Mouse (Mus musculus) B cell, adult 62 days (primary cell): ENCODE data around the gene 9130023H24Rik. TPM values are rescaled to one million over a fixed set of nuclear protein-coding genes. Genes with fewer than 3 reads are reported as not detected.

ENCODE experiments used
- total RNA-seq: library from RNA; stranded (reverse); gene quantifications from 4 replicates; pipeline ENCODE4 v1.2.4, GENCODE M21; 2023

The 9130023H24Rik gene
- 4.6 to 6.0 TPM (median 5.6 TPM) in 4 replicates for total RNA-seq

DNA sequence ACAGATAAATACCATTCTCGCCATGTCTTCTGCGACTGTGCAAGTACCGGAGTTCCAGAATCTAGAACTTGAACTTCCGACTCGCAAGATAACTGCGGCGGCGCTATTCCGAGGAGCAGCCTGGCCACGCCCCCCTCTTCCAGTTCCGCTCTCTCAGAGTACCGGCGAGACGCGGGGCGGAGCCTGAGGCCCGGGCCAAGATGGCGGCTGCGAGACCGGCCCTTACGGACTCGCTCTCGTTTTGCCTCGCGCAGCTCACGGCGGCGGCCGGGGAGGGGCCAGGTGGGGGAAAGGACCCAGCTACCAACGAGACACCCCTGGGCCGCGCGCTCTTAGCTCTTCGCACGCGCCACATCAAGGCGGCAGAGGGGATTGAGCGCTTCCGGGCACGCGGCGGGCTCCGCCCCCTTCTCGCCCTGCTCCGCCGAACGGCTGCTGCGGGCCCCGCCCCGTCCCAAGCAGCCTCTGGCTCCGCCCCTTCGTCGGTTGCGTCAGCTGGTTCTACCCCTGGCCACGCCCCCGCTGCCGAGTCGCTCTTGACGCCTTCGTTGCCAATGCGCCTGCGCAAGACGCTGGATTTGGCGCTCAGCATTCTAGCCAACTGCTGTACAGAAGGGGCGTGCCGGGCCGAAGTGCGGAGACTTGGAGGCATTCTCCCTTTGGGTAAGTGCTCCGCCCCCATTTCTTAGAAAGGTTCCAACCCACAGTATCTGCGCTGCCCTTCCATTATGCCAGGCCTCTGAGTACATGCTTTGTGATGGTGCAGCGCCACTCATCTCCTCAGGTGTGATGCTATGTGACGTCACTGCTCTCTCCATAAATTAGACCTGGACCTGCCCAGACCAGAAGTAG, at the start of gene 9130023H24Rik:
TSS of gene 9130023H24Rik (minus strand) at position 105 of the 852 bp plus-strand sequence.

DNA sequence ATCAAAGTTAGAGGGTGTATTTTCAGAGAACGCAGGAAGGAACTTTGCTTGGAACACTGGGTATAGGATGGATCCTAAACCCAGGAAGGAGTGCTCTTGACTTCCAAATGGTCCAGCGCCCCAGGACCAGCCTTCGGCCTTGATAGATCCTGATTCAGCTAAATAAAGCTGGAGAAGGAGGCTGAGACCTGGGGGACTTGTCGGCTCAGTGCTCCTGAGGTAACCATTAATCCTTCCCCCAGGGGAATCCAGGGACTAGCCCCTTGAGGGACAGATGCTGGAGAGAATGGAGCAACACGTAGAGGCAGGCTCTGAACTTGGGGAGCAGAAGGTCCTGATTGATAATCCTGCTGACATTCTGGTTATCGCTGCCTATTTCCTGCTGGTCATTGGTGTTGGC, 27.6 kb upstream of the 9130023H24Rik start, which contains the start of gene Slc5a2:
TSS of gene Slc5a2 (plus strand) at position 247 of the 400 bp plus-strand sequence.

DNA sequence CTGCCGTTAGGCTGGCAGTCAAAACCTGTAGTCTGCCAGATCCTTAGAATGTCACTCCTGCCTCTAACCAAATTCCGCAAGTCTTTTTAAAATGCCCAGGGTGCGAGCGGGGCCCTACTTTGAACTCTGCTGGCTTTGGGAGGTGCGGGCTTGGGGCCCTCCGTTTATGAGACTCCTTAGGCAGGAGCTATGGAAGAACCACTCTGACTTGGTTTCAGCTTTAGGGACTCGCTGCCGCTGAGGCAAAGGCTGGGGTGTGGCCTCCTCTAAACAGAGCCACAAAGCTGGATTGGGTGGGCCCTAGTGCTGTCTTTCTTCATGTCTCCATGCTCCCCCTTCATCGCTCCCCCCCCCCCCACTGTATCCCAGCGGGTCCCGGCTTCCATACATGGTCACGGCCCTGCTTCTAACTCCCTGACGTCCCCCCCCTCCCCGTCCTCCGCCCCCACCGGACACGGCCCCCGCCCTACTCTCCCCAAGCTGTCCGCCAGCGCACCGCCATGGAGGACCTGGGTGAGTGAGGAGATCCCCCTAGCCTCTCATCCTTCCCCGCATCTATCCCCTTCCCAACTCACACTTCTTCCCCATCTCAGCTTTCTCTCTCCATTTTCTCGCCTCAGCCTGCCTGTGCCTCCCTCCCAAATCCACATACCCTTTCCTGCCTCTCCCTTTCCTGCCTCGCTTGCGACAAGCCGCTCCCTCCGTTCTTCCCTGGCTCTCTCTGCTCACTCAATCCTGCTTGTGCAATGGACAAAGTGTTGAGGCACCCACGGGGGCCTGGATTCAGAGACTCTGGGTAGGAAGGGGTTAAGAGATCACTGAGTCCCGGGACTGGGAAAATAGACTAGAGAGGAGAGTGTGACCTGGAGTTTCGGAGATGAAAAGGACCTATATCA, 8.9 kb upstream of the 9130023H24Rik start, which contains the start of gene Tgfb1i1:
TSS of gene Tgfb1i1 (plus strand) at position 317 of the 896 bp plus-strand sequence.

DNA sequence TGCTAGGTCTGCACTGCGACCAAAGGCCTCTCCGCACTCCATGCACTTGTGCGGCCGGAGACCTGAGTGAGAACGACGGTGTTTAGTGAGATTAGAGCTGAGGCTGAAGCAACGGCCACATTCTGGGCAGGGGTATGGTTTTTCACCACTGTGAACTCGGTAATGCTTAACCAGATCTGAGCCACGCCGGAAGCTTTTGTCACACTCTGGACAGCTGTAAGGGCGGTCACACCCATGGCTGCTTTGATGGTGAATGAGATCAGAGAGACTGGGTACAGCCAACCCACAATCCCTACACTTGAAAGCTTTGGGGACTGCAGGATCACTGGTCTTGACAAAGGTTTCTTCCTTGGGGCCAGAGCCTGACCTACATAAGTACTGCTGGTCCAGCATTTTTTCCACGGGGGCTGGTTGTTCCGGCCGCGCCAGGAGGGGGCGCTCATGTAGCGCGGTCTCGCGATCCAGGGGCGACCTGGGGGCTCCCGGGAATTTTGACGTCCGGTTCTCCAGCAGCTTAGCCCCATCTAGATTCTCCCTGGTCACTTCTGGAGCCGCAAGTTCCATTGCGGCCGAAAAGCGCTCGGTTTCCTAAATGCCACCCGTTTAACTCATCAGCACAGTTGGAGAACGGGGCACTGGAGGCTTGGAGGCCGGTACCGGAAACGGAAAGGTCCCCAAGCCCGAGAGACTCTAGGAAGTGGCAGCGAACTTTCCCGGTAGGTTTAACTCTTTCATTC, 807 bp downstream of the 9130023H24Rik start, which contains the start of gene Armc5:
TSS of gene Armc5 (plus strand) at position 487 of the 737 bp plus-strand sequence.

DNA sequence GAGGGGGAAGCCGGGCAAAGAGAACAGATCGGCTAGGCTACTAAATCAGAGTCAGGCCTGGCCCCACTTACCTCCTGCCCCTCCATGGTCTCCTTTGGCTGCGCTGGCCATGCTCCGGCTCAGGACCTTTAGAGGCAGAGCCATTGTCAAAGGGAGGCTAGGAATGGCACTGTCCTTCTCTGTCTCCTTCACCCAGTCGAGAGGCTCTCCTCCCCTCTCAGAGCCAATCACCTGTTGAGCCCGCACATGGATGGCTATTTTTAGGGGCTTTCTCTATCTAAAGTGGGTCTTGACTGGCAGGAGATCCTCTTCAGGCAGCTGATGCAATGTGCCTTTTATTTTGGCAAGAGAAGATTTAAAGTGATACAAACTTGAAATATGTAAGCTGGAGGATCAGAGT, 31.7 kb downstream of the 9130023H24Rik start, which contains the start of gene Cox6a2:
TSS of gene Cox6a2 (minus strand) at position 236 of the 400 bp plus-strand sequence.

Other genes starting within 250 kb of the 9130023H24Rik start
- 24.0 to 28.8 TPM (median 26.2 TPM) in 4 replicates for gene Pycard, start 244.2 kb downstream of the 9130023H24Rik start, total RNA-seq
- 0.26 to 1.7 TPM (median 1.0 TPM) in 4 replicates for gene Trim72, start 234.1 kb downstream of the 9130023H24Rik start, total RNA-seq
- 1.4 to 2.7 TPM (median 2.1 TPM) in 4 replicates for gene Itgam, start 175.4 kb downstream of the 9130023H24Rik start, total RNA-seq
- gene Gm49368, start 175.3 kb downstream of the 9130023H24Rik start, total RNA-seq = not detected in 4 replicates
- gene Itgax, start 108.5 kb downstream of the 9130023H24Rik start, total RNA-seq = 0.98 to 3.9 TPM (median 1.8 TPM) in 4 replicates
- gene Itgad, start 83.7 kb downstream of the 9130023H24Rik start, total RNA-seq = 3.6 to 4.4 TPM (median 4.1 TPM) in 4 replicates
- not detected in 4 replicates for gene Cox6a2, start 31.6 kb downstream of the 9130023H24Rik start, total RNA-seq
- gene Armc5, start 689 bp downstream of the 9130023H24Rik start, total RNA-seq = 26.3 to 31.1 TPM (median 28.7 TPM) in 4 replicates
- gene Tgfb1i1, start 8.8 kb upstream of the 9130023H24Rik start, total RNA-seq = 1.9 to 3.7 TPM (median 2.5 TPM) in 4 replicates
- not detected in 4 replicates for gene Slc5a2, start 27.6 kb upstream of the 9130023H24Rik start, total RNA-seq
- gene BC017158, start 60.1 kb upstream of the 9130023H24Rik start, total RNA-seq = 25.1 to 32.1 TPM (median 28.0 TPM) in 4 replicates
- gene Rgs10, start 180.7 kb upstream of the 9130023H24Rik start, total RNA-seq = 26.9 to 35.9 TPM (median 29.0 TPM) in 4 replicates
- 149 to 154 TPM (median 152 TPM) in 4 replicates for gene Tial1, start 223.7 kb upstream of the 9130023H24Rik start, total RNA-seq